Mouse (Mus musculus) brain, embryonic 14.5 days (tissue): ENCODE results near the gene Cfap77.

Experiments
- CTCF ChIP-seq: fragments of 200-500 bp; IDR thresholded peaks from 2 replicates; pipeline ENCODE4 v1.5.1; 2012; ENCODE audit warnings: inconsistent platforms, mild to moderate bottlenecking, moderate library complexity, borderline replicate concordance; ENCODE audit not compliant: insufficient read depth, insufficient read length; ENCODE audit errors: extremely low read depth
- POLR2A ChIP-seq: fragments of 200-500 bp; IDR thresholded peaks from 2 replicates; pipeline ENCODE4 v1.6.1; 2012; ENCODE audit warnings: mild to moderate bottlenecking, inconsistent platforms, borderline replicate concordance; ENCODE audit not compliant: poor library complexity, insufficient read depth, insufficient read length, severe bottlenecking; ENCODE audit errors: extremely low read depth

- TF ChIP-seq CTCF (no peak), POLR2A (no peak)
Measured at GRCm38 (mm10) chr2:28909818-28910710, 144.8 kb downstream of the Cfap77 start.
